Mouse (Mus musculus): Measurements from ENCODE around the gene Ankrd27. TPM values are rescaled to one million over a fixed set of nuclear protein-coding genes. Genes with fewer than 3 reads are reported as not detected.
A peak's percentile ranks its signal among the peaks of the same experiment; 100 is the strongest.

Ankrd27 gene
- 12.8 and 20.7 TPM in 2 replicates for polyA plus RNA-seq (2011; ENCODE audit: insufficient read depth, insufficient read length, low replicate concordance, missing spikeins)

DNA sequence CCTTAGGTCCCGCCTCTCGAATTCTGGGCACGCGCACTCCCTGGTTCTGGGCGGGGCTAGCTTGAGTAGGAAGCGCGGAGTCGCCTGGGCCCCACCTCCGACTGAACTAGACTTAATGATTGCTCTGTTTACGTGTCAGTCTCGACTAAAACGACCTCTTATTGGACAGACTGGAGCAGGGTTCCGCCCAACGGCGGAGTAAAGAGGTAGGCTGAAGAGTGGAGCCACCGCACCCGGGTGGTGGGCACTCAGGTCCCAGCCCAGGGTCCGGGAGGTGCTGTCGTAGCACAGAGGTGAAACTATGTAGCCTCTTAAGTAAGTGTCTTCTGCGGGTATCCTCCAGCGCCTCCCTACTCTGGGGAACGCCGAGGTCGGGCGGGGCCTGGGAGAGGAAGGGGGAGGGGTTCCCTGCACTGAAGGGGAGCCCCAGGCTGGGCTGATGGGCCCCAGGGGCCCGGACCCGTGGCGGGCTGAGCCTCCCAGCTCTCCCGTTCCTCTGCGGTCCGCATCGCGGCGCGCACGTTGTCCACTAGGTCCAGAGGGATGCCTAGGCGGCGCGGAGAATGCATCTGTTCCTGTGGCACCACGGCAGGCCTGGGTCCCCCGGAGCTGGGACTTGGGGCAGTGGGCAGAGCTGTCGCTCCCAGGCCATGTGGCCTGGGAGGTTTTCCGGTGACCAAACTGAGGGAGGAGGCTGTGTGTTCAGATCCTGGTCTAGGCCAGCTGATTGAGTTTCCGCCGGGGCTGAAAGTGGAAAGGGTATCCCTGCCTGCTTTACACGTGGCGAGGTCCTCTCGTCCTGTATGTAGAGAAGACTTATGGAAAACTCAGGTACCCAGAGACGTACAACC, at the start of gene Ankrd27:
Gene Ankrd27, plus strand, starts transcription at position 190 of the 851 bp plus-strand sequence.
- no peak for TF ChIP-seq CTCF (IDR thresholded peaks at IDR 0.05; ENCODE audit: control insufficient read depth, insufficient read depth, low read length)
- TF ChIP-seq POLR2A (IDR thresholded peaks at IDR 0.05; ENCODE audit: borderline replicate concordance, control insufficient read depth, low read depth, low read length) = peak; percentile 50; the same call in 1 of the 2 replicates
- under 1% methylated on average over 49 of the region's 49 CpGs for WGBS
- no peaks in the 10 kb centered on the region; the same call in none of the 2 replicates for H3K4me1 ChIP-seq (ENCODE audit: control insufficient read depth, insufficient read depth, low read length)
- H3K4me3 ChIP-seq (replicated peaks; ENCODE audit: control insufficient read depth, low read depth, low read length) = peak within 1 kb of the TSS; percentile 94
- peak within 1 kb of the TSS; percentile 40; the same call in 1 of the 2 replicates for H3K27ac ChIP-seq (ENCODE audit: control insufficient read depth, insufficient read depth, low read depth, low read length, poor library complexity)

DNA sequence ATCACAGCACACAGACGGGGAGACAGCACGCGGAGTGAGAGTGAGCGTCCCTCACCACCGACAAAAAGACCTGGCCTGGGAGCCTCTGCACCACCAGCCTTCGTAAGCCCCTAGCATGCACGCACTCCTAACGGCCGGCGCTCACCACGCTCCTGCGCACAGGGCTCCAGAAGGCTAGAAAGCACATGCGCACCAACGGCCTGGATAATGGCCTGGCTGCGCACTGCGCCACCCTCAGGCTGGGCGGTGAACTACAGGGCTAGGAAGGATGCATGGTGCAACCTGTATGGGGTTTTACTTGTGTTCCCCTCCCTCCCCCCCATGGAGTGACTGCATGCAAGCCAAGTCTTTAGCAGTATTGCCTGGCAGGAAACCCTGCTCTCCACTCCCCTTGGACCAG, 48.5 kb upstream of the Ankrd27 start, which contains the start of gene Tdrd12:
Gene Tdrd12, minus strand, starts transcription at position 184 of the 400 bp plus-strand sequence.
- TF ChIP-seq POLR2A (IDR thresholded peaks at IDR 0.05; ENCODE audit: borderline replicate concordance, control insufficient read depth, low read depth, low read length) (no peak), CTCF (IDR thresholded peaks at IDR 0.05; ENCODE audit: control insufficient read depth, insufficient read depth, low read length) (peak; percentile 33; the same call in 1 of the 2 replicates)
- no peaks in the 10 kb centered on the region for H3K4me1 ChIP-seq (ENCODE audit: control insufficient read depth, insufficient read depth, low read length)
- 92% methylated on average over 17 of the region's 17 CpGs for WGBS
- no peak within 1 kb of the TSS for H3K27ac ChIP-seq (ENCODE audit: control insufficient read depth, insufficient read depth, low read depth, low read length, poor library complexity)
- H3K4me3 ChIP-seq (replicated peaks; ENCODE audit: control insufficient read depth, low read depth, low read length) = no peak within 1 kb of the TSS

DNA sequence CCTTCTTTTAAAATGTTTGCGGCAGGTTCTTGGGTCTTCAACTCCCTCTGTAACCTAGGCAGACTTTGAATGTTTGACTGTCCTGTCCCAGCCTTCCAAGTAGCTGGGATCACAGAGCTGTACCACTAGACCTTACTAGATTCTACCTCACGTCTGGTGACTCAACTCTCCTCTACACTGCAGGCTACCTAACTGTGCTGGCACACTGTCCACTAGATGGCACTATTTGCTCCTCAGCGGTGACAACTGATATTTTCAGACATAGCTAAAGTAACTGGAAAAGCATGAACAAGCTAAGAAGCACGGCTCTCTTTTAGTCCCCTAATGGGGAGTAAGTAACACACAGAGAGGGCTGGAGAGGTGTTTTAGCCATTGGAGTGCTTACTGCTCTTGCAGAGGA, 40.2 kb upstream of the Ankrd27 start:
- H3K27ac ChIP-seq (ENCODE audit: control insufficient read depth, insufficient read depth, low read depth, low read length, poor library complexity) = no peak overlapping the region
- peak; percentile 79 for TF ChIP-seq CTCF (IDR thresholded peaks at IDR 0.05; ENCODE audit: control insufficient read depth, insufficient read depth, low read length)
- TF ChIP-seq POLR2A (IDR thresholded peaks at IDR 0.05; ENCODE audit: borderline replicate concordance, control insufficient read depth, low read depth, low read length) = no peak
- WGBS = 40% methylated on average over 4 of the region's 4 CpGs
- H3K4me1 ChIP-seq (ENCODE audit: control insufficient read depth, insufficient read depth, low read length) = no peaks in the 10 kb centered on the region
- no peak overlapping the region for H3K4me3 ChIP-seq (replicated peaks; ENCODE audit: control insufficient read depth, low read depth, low read length)

DNA sequence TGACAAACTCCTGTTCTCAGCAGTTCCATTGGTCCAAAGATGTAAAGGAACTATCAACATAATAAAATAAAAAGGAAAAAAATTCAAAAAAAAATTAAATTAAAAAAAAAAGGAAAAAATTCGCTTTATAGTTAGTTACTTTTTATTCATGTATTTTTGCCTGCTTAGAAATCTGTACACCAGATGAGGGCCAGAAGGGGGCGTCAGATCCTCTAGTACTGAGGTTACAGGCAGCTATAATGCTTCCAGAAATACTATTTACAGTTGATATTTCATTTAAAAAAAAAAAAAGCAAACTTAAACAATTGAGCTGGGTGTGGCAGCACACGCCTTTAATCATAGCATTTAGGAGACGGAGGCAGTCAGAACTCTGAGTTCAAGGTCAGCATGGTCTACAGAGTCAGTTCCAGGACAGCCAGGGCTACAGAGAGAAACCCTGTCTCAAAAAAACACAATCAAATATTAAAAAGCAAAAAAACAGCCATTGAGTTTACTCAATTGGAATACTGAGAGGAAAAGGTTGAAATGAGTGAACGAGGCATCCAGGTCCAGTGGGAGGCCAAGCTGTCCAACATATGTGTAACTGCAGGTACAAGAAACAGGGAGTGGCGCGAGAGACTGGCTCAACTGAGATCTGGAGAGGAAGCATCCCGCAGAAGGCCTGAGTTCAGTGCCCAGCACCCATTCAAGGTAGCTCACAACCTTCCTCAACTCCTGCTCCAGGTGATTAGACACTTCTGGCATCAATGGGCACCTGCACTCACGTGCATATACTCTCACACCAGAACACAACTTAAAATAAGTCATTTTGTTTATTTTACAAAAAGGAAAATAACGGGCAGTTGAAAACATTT, 32.1 kb upstream of the Ankrd27 start:
- TF ChIP-seq CTCF (IDR thresholded peaks at IDR 0.05; ENCODE audit: control insufficient read depth, insufficient read depth, low read length) = no peak
- no peak for TF ChIP-seq POLR2A (IDR thresholded peaks at IDR 0.05; ENCODE audit: borderline replicate concordance, control insufficient read depth, low read depth, low read length)
- Histone ChIP-seq H3K4me1 (ENCODE audit: control insufficient read depth, insufficient read depth, low read length) (peaks cover 4% of the 10 kb centered on the region; the same call in 1 of the 2 replicates), H3K4me3 (replicated peaks; ENCODE audit: control insufficient read depth, low read depth, low read length) (peak overlapping the region; percentile 68), H3K27ac (ENCODE audit: control insufficient read depth, insufficient read depth, low read depth, low read length, poor library complexity) (peak overlapping the region; percentile 59; the same call in 1 of the 2 replicates)
- WGBS = 53% methylated on average over 10 of the region's 10 CpGs

DNA sequence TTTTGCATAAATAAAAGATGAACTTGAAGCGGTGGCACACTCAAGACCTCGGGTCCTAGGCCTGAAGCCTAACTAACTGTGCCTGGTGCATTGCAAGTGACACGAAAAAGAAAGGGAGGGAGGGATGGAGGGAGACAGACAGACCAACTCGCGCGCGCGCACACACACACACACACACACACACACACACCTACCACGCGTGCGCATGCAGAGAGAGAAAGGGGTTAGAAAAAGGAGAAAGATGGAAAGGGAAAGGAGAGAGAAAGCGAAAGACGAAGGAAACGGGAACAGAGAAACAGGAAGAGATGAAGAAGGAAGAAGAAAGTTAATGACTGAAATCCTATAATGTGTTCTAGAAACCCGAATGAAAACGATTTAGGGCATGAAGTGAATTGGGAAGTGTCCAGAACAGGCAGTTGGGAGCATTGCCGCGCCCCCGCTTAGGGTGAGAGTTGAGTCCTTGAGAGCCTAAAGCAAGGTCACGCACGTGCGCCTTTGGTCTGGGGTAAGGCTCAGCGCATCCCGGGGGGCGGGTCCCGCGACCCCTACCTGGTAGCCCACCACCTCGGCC, 31.4 kb upstream of the Ankrd27 start:
- Histone ChIP-seq H3K27ac (ENCODE audit: control insufficient read depth, insufficient read depth, low read depth, low read length, poor library complexity) (peak overlapping the region; percentile 96), H3K4me1 (ENCODE audit: control insufficient read depth, insufficient read depth, low read length) (peaks cover 4% of the 10 kb centered on the region; the same call in 1 of the 2 replicates), H3K4me3 (replicated peaks; ENCODE audit: control insufficient read depth, low read depth, low read length) (peak overlapping the region; percentile 68)
- 4% methylated on average over 28 of the region's 28 CpGs for WGBS
- TF ChIP-seq POLR2A (IDR thresholded peaks at IDR 0.05; ENCODE audit: borderline replicate concordance, control insufficient read depth, low read depth, low read length) = 0 out of 2 replicates have a peak, but pooled peaks have one; percentile 22
- TF ChIP-seq CTCF (IDR thresholded peaks at IDR 0.05; ENCODE audit: control insufficient read depth, insufficient read depth, low read length) = no peak

DNA sequence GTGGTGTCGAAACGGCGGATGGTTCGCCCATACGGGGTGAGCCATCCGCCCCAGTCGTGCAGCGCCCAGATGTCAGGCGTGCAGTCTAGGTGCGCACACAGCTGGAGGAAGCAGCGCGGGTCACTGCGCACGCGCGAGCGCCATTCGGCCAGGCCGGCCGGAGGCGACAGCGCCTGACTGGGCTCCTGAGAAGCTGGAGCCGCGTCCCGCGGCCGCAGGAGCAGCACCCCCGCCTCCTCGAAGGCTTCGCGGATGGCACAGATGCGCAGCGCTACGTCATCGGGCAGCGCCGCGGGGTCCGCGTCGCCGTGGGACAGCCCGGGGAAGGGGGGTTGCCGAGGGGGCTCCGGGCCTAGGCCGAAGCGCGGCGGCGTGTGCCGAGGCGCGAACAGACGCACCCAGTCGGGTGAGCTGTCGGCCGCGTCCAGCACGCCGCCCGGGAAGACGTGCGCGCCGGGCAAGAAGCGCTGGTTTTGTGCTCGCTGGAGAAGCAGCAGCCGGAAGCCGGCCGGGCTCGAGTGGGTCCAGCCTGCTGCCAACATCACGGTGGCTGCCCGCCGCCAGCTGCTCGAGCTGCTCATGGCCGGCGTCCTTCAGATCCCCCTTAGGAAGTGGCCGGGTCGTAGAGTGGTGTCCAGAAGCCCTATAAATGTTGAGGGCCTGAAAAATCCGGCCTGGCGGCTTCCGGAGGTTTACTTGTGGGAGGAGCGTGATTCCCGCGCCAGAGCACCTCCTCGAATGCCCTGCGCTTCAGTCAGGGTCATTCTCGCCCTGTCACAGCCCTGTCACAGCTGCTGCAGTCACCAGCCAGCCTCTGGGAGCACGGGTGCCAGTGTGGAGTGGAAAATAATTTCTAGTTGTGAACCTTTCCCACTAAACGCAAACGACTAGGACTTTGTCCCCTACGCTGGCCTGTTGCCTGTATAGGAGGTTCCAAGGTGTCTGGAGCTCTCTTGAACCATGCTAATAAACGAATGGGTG, 30.5 kb upstream of the Ankrd27 start:
- H3K27ac ChIP-seq (ENCODE audit: control insufficient read depth, insufficient read depth, low read depth, low read length, poor library complexity) = peak overlapping the region; percentile 96
- H3K4me3 ChIP-seq (replicated peaks; ENCODE audit: control insufficient read depth, low read depth, low read length) = peak overlapping the region; percentile 68
- WGBS = under 1% methylated on average over 93 of the region's 93 CpGs
- peak; percentile 85 for TF ChIP-seq POLR2A (IDR thresholded peaks at IDR 0.05; ENCODE audit: borderline replicate concordance, control insufficient read depth, low read depth, low read length)
- TF ChIP-seq CTCF (IDR thresholded peaks at IDR 0.05; ENCODE audit: control insufficient read depth, insufficient read depth, low read length) = no peak
- H3K4me1 ChIP-seq (ENCODE audit: control insufficient read depth, insufficient read depth, low read length) = peaks cover 6% of the 10 kb centered on the region

DNA sequence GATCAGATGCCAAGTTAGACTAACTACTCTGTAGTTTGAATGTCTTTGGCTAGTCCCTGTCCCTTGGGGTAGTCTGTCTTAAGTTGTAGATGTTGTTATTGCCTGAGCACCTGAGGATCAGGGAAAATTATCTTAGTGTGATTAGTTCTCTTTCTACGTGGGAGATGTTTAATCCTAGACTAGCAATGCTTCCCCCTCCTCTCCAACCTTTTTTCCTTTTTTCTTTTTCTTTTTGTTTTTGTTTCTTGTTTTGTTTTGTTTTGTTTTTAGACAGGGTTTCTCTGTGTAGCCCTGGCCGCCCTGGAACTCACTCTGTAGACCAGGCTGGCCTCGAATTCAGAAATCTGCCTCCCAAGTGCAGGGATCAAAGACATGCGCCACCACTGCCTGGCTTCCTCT, 29.8 kb upstream of the Ankrd27 start, which contains the start of gene Nudt19:
Gene Nudt19, minus strand, starts transcription at position 100 of the 399 bp plus-strand sequence.
- WGBS = 57% methylated on average over 4 of the region's 4 CpGs
- TF ChIP-seq CTCF (IDR thresholded peaks at IDR 0.05; ENCODE audit: control insufficient read depth, insufficient read depth, low read length) (no peak), POLR2A (IDR thresholded peaks at IDR 0.05; ENCODE audit: borderline replicate concordance, control insufficient read depth, low read depth, low read length) (no peak)
- H3K4me1 ChIP-seq (ENCODE audit: control insufficient read depth, insufficient read depth, low read length) = peaks cover 6% of the 10 kb centered on the region
- H3K4me3 ChIP-seq (replicated peaks; ENCODE audit: control insufficient read depth, low read depth, low read length) = peak within 1 kb of the TSS; percentile 68
- H3K27ac ChIP-seq (ENCODE audit: control insufficient read depth, insufficient read depth, low read depth, low read length, poor library complexity) = peak within 1 kb of the TSS; percentile 96
